Mouse (Mus musculus) adrenal gland, postnatal 25 days (tissue): ENCODE results near the gene Pgrmc1. TPM values are rescaled to one million over a fixed set of nuclear protein-coding genes. Genes with fewer than 3 reads are reported as not detected.

ENCODE experiments used
- DNase-seq: peaks from one replicate; pipeline ENCODE4 v3.0.0; 2021; ENCODE audit warnings: mixed read lengths
- total RNA-seq: library from RNA; stranded (reverse); gene quantifications from 2 replicates; pipeline ENCODE4 v1.2.3, GENCODE M21; 2021

Pgrmc1 gene
- total RNA-seq, 1 experiment from 2014 or later, result 534 TPM

- no peak for DNase-seq
Observed at GRCm38 (mm10) chrX:36604040-36604439, 6.0 kb downstream of the Pgrmc1 start.

GRCm38 (mm10) chrX:36609117-36609516, 11.1 kb downstream of the Pgrmc1 start:
- no peak for DNase-seq

- no peak for DNase-seq
Observed at GRCm38 (mm10) chrX:36628102-36628501, 30.1 kb downstream of the Pgrmc1 start.

GRCm38 (mm10) chrX:36630771-36631170, 32.8 kb downstream of the Pgrmc1 start:
- no peak for DNase-seq

- DNase-seq, result no peak
Observed at GRCm38 (mm10) chrX:36640046-36640445, 42.0 kb downstream of the Pgrmc1 start.

GRCm38 (mm10) chrX:36644657-36645551, 46.9 kb downstream of the Pgrmc1 start, which contains the start of gene Akap17b:
Akap17b (minus strand) TSS chrX:36645395.
- DNase-seq, result peak; percentile 77

Other genes starting within 250 kb of the Pgrmc1 start
- not detected in 2 replicates for gene Gm6268, start 196.9 kb upstream of the Pgrmc1 start, total RNA-seq
- 0.09 TPM in 1 of 2 replicates, not detected in the other for gene Gm14569, start 106.4 kb upstream of the Pgrmc1 start, total RNA-seq
- gene Akap17b, start 47.2 kb downstream of the Pgrmc1 start, total RNA-seq, result 9.7 and 11.1 TPM in 2 replicates
- gene Slc25a43, start 145.5 kb downstream of the Pgrmc1 start, total RNA-seq, result 1.7 and 2.0 TPM in 2 replicates
- 414 and 427 TPM in 2 replicates for gene Slc25a5, start 197.4 kb downstream of the Pgrmc1 start, total RNA-seq